Mouse (Mus musculus) erythroblast, embryonic 14.5 days (primary cell): ENCODE data around the gene Donson. TPM values are rescaled to one million over a fixed set of nuclear protein-coding genes. Genes with fewer than 3 reads are reported as not detected.
A peak's percentile ranks its signal among the peaks of the same experiment; 100 is the strongest.

Source experiments
- H3K27me3 ChIP-seq: 2 replicates; pipeline ENCODE4 v1.6.1; 2012; ENCODE audit warnings: inconsistent platforms; ENCODE audit not compliant: control insufficient read depth
- H3K36me3 ChIP-seq: 2 replicates; pipeline ENCODE4 v1.6.1; 2012; ENCODE audit warnings: mild to moderate bottlenecking, inconsistent platforms; ENCODE audit not compliant: control insufficient read depth
- H3K4me1 ChIP-seq: 2 replicates; pipeline ENCODE4 v1.6.1; 2012; ENCODE audit warnings: inconsistent platforms; ENCODE audit not compliant: control insufficient read depth
- H3K4me3 ChIP-seq: replicated peaks from 2 replicates; pipeline ENCODE3; 2012; ENCODE audit warnings: moderate library complexity, mild to moderate bottlenecking, inconsistent platforms
- H3K9me3 ChIP-seq: 2 replicates; pipeline ENCODE4 v1.6.1; 2012; ENCODE audit warnings: low read length, inconsistent platforms, mixed read lengths; ENCODE audit not compliant: control insufficient read depth
- GATA1 ChIP-seq: IDR thresholded peaks from 2 replicates; pipeline ENCODE4 v1.6.1; 2012; ENCODE audit warnings: low read length, inconsistent platforms, mixed read lengths
- TAL1 ChIP-seq: IDR thresholded peaks from 3 replicates; pipeline ENCODE4 v1.6.1; 2012; ENCODE audit warnings: low read length, inconsistent platforms, mixed read lengths
- polyA plus RNA-seq: library from polyadenylated mRNA; stranded (reverse); fragments of >175 nt; gene quantifications from 2 replicates; pipeline ENCODE4 v1.2.3, GENCODE M21; 2012

Gene Donson
- polyA plus RNA-seq, 1 experiment: 6.9 TPM

- TF ChIP-seq GATA1: no peak
- no peak for TF ChIP-seq TAL1
- Histone ChIP-seq H3K4me3 (peak overlapping the region; percentile 70), H3K36me3 (peaks cover 37% of the 10 kb centered on the region), H3K27me3 (peaks cover 35% of the 10 kb centered on the region), H3K4me1 (peaks cover 55% of the 10 kb centered on the region), H3K9me3 (peaks cover 3% of the 10 kb centered on the region; the same call in 1 of the 2 replicates)
Measured at GRCm38 (mm10) chr16:91727433-91727832, 38.9 kb upstream of the Donson start.

- H3K27me3 ChIP-seq: peaks cover 3% of the 10 kb centered on the region
- H3K4me1 ChIP-seq: peaks cover 59% of the 10 kb centered on the region
- no peak for TF ChIP-seq TAL1
- peaks cover 2% of the 10 kb centered on the region; the same call in 1 of the 2 replicates for H3K9me3 ChIP-seq
- no peak overlapping the region for H3K4me3 ChIP-seq
- peaks cover 63% of the 10 kb centered on the region for H3K36me3 ChIP-seq
Measured at GRCm38 (mm10) chr16:91724247-91724646, 35.7 kb upstream of the Donson start.

- H3K36me3 ChIP-seq: peaks cover 85% of the 10 kb centered on the region
- H3K27me3 ChIP-seq: no peaks in the 10 kb centered on the region
- H3K4me3 ChIP-seq: peak overlapping the region; percentile 49
- TF ChIP-seq GATA1: no peak
- no peak for TF ChIP-seq TAL1
- peaks cover 56% of the 10 kb centered on the region for H3K4me1 ChIP-seq
- peaks cover 8% of the 10 kb centered on the region for H3K9me3 ChIP-seq
Measured at GRCm38 (mm10) chr16:91717399-91717798, 28.8 kb upstream of the Donson start.

- TF ChIP-seq TAL1 (peak; percentile 97), GATA1 (peak; percentile 93)
- peak overlapping the region; percentile 49 for H3K4me3 ChIP-seq
- peaks cover 87% of the 10 kb centered on the region for H3K36me3 ChIP-seq
- peaks cover 55% of the 10 kb centered on the region for H3K4me1 ChIP-seq
- H3K9me3 ChIP-seq: peaks cover 8% of the 10 kb centered on the region
- H3K27me3 ChIP-seq: no peaks in the 10 kb centered on the region
Measured at GRCm38 (mm10) chr16:91716927-91717349, 28.4 kb upstream of the Donson start.

- H3K9me3 ChIP-seq: no peaks in the 10 kb centered on the region
- H3K27me3 ChIP-seq: no peaks in the 10 kb centered on the region
- peaks cover 7% of the 10 kb centered on the region for H3K4me1 ChIP-seq
- TF ChIP-seq TAL1 (no peak), GATA1 (no peak)
- peaks cover 86% of the 10 kb centered on the region for H3K36me3 ChIP-seq
- no peak overlapping the region for H3K4me3 ChIP-seq
Measured at GRCm38 (mm10) chr16:91710241-91710640, 21.7 kb upstream of the Donson start.

- H3K9me3 ChIP-seq: no peaks in the 10 kb centered on the region
- H3K27me3 ChIP-seq: no peaks in the 10 kb centered on the region
- TF ChIP-seq TAL1: no peak
- TF ChIP-seq GATA1: no peak
- H3K36me3 ChIP-seq: peaks cover 81% of the 10 kb centered on the region
- H3K4me3 ChIP-seq: no peak overlapping the region
- peaks cover 14% of the 10 kb centered on the region for H3K4me1 ChIP-seq
Measured at GRCm38 (mm10) chr16:91704603-91705340, 16.2 kb upstream of the Donson start.

GRCm38 (mm10) chr16:91702771-91703188 lies 14.2 kb upstream of the Donson start:
- H3K4me3 ChIP-seq: no peak overlapping the region
- peaks cover 83% of the 10 kb centered on the region for H3K36me3 ChIP-seq
- H3K4me1 ChIP-seq: peaks cover 14% of the 10 kb centered on the region
- no peaks in the 10 kb centered on the region for H3K27me3 ChIP-seq
- TF ChIP-seq TAL1 (no peak), GATA1 (no peak)
- 0 out of 2 replicates have a peak, but pooled peaks cover 2% of the 10 kb centered on the region for H3K9me3 ChIP-seq

GRCm38 (mm10) chr16:91701908-91702307 lies 13.3 kb upstream of the Donson start:
- TF ChIP-seq TAL1 (no peak), GATA1 (no peak)
- peaks cover 14% of the 10 kb centered on the region for H3K4me1 ChIP-seq
- H3K4me3 ChIP-seq: no peak overlapping the region
- no peaks in the 10 kb centered on the region for H3K27me3 ChIP-seq
- H3K36me3 ChIP-seq: peaks cover 82% of the 10 kb centered on the region
- 0 out of 2 replicates have a peak, but pooled peaks cover 2% of the 10 kb centered on the region for H3K9me3 ChIP-seq

- TF ChIP-seq GATA1 (no peak), TAL1 (no peak; the same call in 2 of the 3 replicates)
- Histone ChIP-seq H3K4me1 (peaks cover 21% of the 10 kb centered on the region), H3K9me3 (0 out of 2 replicates have a peak, but pooled peaks cover 2% of the 10 kb centered on the region), H3K36me3 (peaks cover 88% of the 10 kb centered on the region), H3K4me3 (no peak overlapping the region), H3K27me3 (no peaks in the 10 kb centered on the region)
Measured at GRCm38 (mm10) chr16:91698995-91699394, 10.4 kb upstream of the Donson start.
